In the genomic region with DNA sequence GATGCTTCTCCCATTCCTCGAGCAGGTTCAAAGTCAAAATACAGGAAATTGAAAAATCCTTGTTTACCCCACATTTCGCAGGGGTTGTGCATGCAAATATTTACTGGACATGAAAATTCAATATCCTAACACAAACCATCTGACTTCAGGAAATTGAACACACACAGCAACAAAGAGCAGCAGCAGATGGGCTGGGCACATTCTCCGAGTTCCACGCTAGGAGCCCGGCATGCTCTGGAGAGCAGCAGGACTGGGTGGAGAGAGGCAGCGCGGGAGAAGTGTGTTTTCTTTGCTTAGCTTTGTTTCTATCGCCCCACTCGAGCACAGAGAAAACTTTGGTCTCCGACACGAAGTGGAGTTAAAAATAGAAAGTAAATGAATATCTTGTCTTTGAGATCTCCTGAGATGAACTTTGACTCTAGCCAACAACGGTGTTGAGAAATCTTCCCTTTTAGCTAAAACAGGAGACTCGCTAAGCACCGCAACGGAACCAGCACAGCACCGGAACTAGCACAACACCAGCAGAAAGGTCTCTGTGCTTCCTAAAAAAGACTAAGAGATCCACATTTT, we compare ENCODE assay signal across 11 mouse cellular contexts.
DNase-seq lines count a peak whose midpoint lies in the region; ATAC-seq and TF ChIP-seq lines count a peak whose summit lies in the region.
"Had no signal": no experiment of that assay in that cellular context is flagged by ENCODE, and none has a peak within 500 bp of the region (broad histone marks: within the 10 kb centered on the region; RNA-seq: fewer than 3 reads in every experiment).

No protein-coding gene starts in this region.

- 70% methylated on average over 16 of the region's 16 CpGs for WGBS in liver, embryonic 13.5 days (ENCODE audit: insufficient replicate concordance)
- 72% methylated on average over 16 of the region's 16 CpGs for WGBS in liver, embryonic 11.5 days
- 48% methylated on average over 16 of the region's 16 CpGs for WGBS in intestine, embryonic 14.5 days
- 63% methylated on average over 16 of the region's 16 CpGs for WGBS in limb, embryonic 14.5 days
- WGBS in stomach, embryonic 15.5 days, result 54% methylated on average over 16 of the region's 16 CpGs

- no peaks in the 10 kb centered on the region for H3K9me3 ChIP-seq in liver, embryonic 13.5 days (replicated peaks)
- H3K9me3 ChIP-seq in liver, embryonic 11.5 days (ENCODE audit: control insufficient read depth, low read length), result no peaks in the 10 kb centered on the region
- no peaks in the 10 kb centered on the region for H3K9me3 ChIP-seq in intestine, embryonic 14.5 days (ENCODE audit: control insufficient read depth, low read length)
- no peaks in the 10 kb centered on the region for H3K9me3 ChIP-seq in limb, embryonic 14.5 days (ENCODE audit: control insufficient read depth, low read length)
- H3K9me3 ChIP-seq in stomach, embryonic 15.5 days, result no peaks in the 10 kb centered on the region

- H3K27ac ChIP-seq in liver, embryonic 13.5 days, result no peak overlapping the region
- no peak overlapping the region for H3K27ac ChIP-seq in liver, embryonic 11.5 days (ENCODE audit: low read depth, low read length)
- H3K27ac ChIP-seq in intestine, embryonic 14.5 days (ENCODE audit: low read depth), result 0 out of 2 replicates have a peak overlapping the region, but pooled peaks have one; percentile 23
- H3K27ac ChIP-seq in limb, embryonic 14.5 days (replicated peaks; ENCODE audit: low read depth, low read length), result 0 out of 2 replicates have a peak overlapping the region, but pooled peaks have one; percentile 26
- H3K27ac ChIP-seq in stomach, embryonic 15.5 days, result no peak overlapping the region
- H3K27ac ChIP-seq: layer of hippocampus, adult 2 months had no signal

- TF ChIP-seq POLR2A in limb, embryonic 14.5 days (IDR thresholded peaks at IDR 0.05; ENCODE audit: borderline replicate concordance, extremely low read depth, insufficient read depth, insufficient read length), result no peak

- no peak for ATAC-seq in liver, embryonic 13.5 days (ENCODE audit: low read depth)
- no peak for ATAC-seq in liver, embryonic 11.5 days (replicated peaks; ENCODE audit: low FRiP score)
- no peak for ATAC-seq in intestine, embryonic 14.5 days (replicated peaks; ENCODE audit: low FRiP score, low TSS enrichment, low read depth)
- no peak for ATAC-seq in limb, embryonic 14.5 days (ENCODE audit: low FRiP score, low read depth)
- no peak for ATAC-seq in stomach, embryonic 15.5 days (ENCODE audit: insufficient read depth, low FRiP score, low read depth)
- ATAC-seq: midbrain, embryonic 16.5 days had no signal

- no peaks in the 10 kb centered on the region for H3K4me1 ChIP-seq in liver, embryonic 13.5 days (replicated peaks)
- no peaks in the 10 kb centered on the region for H3K4me1 ChIP-seq in liver, embryonic 11.5 days (replicated peaks; ENCODE audit: control insufficient read depth, insufficient read depth, low read length)
- H3K4me1 ChIP-seq in intestine, embryonic 14.5 days (replicated peaks; ENCODE audit: control insufficient read depth, insufficient read depth, low read length), result 0 out of 2 replicates have a peak, but pooled peaks cover 4% of the 10 kb centered on the region
- no peaks in the 10 kb centered on the region for H3K4me1 ChIP-seq in limb, embryonic 14.5 days (ENCODE audit: control insufficient read depth, insufficient read depth, low read length)
- H3K4me1 ChIP-seq in stomach, embryonic 15.5 days, result no peaks in the 10 kb centered on the region

- no peak overlapping the region for H3K4me3 ChIP-seq in liver, embryonic 13.5 days (replicated peaks)
- no peak overlapping the region for H3K4me3 ChIP-seq in liver, embryonic 11.5 days (ENCODE audit: low read depth, low read length)
- H3K4me3 ChIP-seq in intestine, embryonic 14.5 days (ENCODE audit: low read depth, low read length), result no peak overlapping the region
- H3K4me3 ChIP-seq in limb, embryonic 14.5 days (replicated peaks; ENCODE audit: low read length), result no peak overlapping the region
- H3K4me3 ChIP-seq in stomach, embryonic 15.5 days (replicated peaks), result no peak overlapping the region
- H3K4me3 ChIP-seq: layer of hippocampus, adult 2 months had no signal

- H3K4me2 ChIP-seq in liver, embryonic 13.5 days, result 0 out of 2 replicates have a peak overlapping the region, but pooled peaks have one; percentile 1
- H3K4me2 ChIP-seq in liver, embryonic 11.5 days, result no peak overlapping the region
- H3K4me2 ChIP-seq in intestine, embryonic 14.5 days (ENCODE audit: low read length), result no peak overlapping the region
- H3K4me2 ChIP-seq in limb, embryonic 14.5 days (replicated peaks; ENCODE audit: low read depth, low read length, severe bottlenecking), result no peak overlapping the region
- peak overlapping the region; percentile 2; the same call in 1 of the 2 replicates for H3K4me2 ChIP-seq in stomach, embryonic 15.5 days

- DNase-seq in liver, embryonic 13.5 days, result no peak
- no peak for DNase-seq in liver, embryonic 11.5 days (ENCODE audit: low spot score)
- DNase-seq in intestine, embryonic 14.5 days (ENCODE audit: low spot score), result no peak
- no peak for DNase-seq in limb, embryonic 14.5 days (ENCODE audit: low spot score)
- DNase-seq in right cerebral cortex, postnatal 14 days, result no peak
- no peak for DNase-seq in heart, postnatal 25 days (ENCODE audit: low spot score)
- no peak for DNase-seq in heart, adult 18-20 months
- DNase-seq: thymus, postnatal 14 days had no signal

- no peaks in the 10 kb centered on the region for H3K36me3 ChIP-seq in liver, embryonic 13.5 days
- no peaks in the 10 kb centered on the region for H3K36me3 ChIP-seq in liver, embryonic 11.5 days (ENCODE audit: control insufficient read depth, insufficient read depth, low read length)
- no peaks in the 10 kb centered on the region for H3K36me3 ChIP-seq in intestine, embryonic 14.5 days (ENCODE audit: control insufficient read depth, insufficient read depth, low read length)
- H3K36me3 ChIP-seq in limb, embryonic 14.5 days (ENCODE audit: control insufficient read depth, insufficient read depth, low read length), result no peaks in the 10 kb centered on the region
- H3K36me3 ChIP-seq in stomach, embryonic 15.5 days, result no peaks in the 10 kb centered on the region

- H3K27me3 ChIP-seq in liver, embryonic 13.5 days, result no peaks in the 10 kb centered on the region
- H3K27me3 ChIP-seq in liver, embryonic 11.5 days (replicated peaks; ENCODE audit: control insufficient read depth, insufficient read depth, low read length), result no peaks in the 10 kb centered on the region
- no peaks in the 10 kb centered on the region for H3K27me3 ChIP-seq in intestine, embryonic 14.5 days (replicated peaks; ENCODE audit: control insufficient read depth, insufficient read depth, low read length)
- H3K27me3 ChIP-seq in limb, embryonic 14.5 days (ENCODE audit: control insufficient read depth, insufficient read depth, low read length), result no peaks in the 10 kb centered on the region
- no peaks in the 10 kb centered on the region for H3K27me3 ChIP-seq in stomach, embryonic 15.5 days (replicated peaks)

- no peak overlapping the region for H3K9ac ChIP-seq in liver, embryonic 13.5 days
- no peak overlapping the region for H3K9ac ChIP-seq in liver, embryonic 11.5 days (ENCODE audit: low read depth, low read length)
- H3K9ac ChIP-seq in intestine, embryonic 14.5 days (ENCODE audit: low read length), result no peak overlapping the region
- no peak overlapping the region for H3K9ac ChIP-seq in limb, embryonic 14.5 days (ENCODE audit: low read depth, low read length, severe bottlenecking)
- H3K9ac ChIP-seq in stomach, embryonic 15.5 days, result no peak overlapping the region

- intact Hi-C loops in heart, postnatal 25 days (cut with DNase I), result no loop called here

Comparison
In these comparisons a context has a peak if more than half of its experiments do, and no peak if none do; other contexts are left out.
1. H3K4me2 ChIP-seq: peak in liver, embryonic 13.5 days (single experiment) and stomach, embryonic 15.5 days (single experiment); none in liver, embryonic 11.5 days (single experiment), intestine, embryonic 14.5 days (single experiment) and limb, embryonic 14.5 days (single experiment).
2. H3K27ac ChIP-seq: peak in intestine, embryonic 14.5 days (single experiment) and limb, embryonic 14.5 days (single experiment); none in liver, embryonic 13.5 days (single experiment), liver, embryonic 11.5 days (single experiment) and stomach, embryonic 15.5 days (single experiment).